Mouse (Mus musculus): ENCODE data around the gene Tcf12. TPM values are rescaled to one million over a fixed set of nuclear protein-coding genes. Genes with fewer than 3 reads are reported as not detected.
A peak's percentile ranks its signal among the peaks of the same experiment; 100 is the strongest.

Gene Tcf12
- polyA plus RNA-seq, 1 experiment from 2014 or later, result 43.6 TPM

DNA sequence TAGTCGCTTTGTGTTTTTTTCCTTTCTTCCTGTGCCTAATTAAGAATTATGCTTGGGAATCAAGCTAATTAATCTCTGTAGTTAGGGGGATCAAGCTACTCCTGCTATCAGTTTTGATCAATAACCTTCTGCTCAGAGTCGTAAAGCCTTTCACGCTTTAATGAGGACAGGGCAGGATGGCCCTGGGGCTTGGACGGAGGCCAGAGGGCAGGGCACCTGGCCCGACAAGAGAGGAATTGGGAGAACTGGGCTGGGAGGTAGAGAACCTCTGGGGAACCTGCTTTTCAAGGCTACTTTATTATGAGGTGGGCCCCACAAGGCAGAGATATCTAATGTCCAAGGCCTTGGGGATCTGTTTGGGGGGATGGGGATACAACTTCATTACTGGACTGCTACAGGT lies 274.3 kb downstream of the Tcf12 start:
- Histone ChIP-seq H3K4me2 (ENCODE audit: low read depth, low read length) (no peak overlapping the region), H3K9me3 (replicated peaks; ENCODE audit: control insufficient read depth, low read length) (no peaks in the 10 kb centered on the region), H3K4me3 (replicated peaks; ENCODE audit: low read length) (no peak overlapping the region), H3K36me3 (ENCODE audit: control insufficient read depth, insufficient read depth, low read length) (no peaks in the 10 kb centered on the region; the same call in 1 of the 2 replicates), H3K27me3 (ENCODE audit: control insufficient read depth, insufficient read depth, low read length) (no peaks in the 10 kb centered on the region), H3K9ac (ENCODE audit: low read length) (no peak overlapping the region), H3K4me1 (ENCODE audit: control insufficient read depth, insufficient read depth, low read length) (peaks cover 12% of the 10 kb centered on the region; the same call in 1 of the 2 replicates), H3K27ac (ENCODE audit: low read length) (no peak overlapping the region)
- no peak for ATAC-seq (ENCODE audit: insufficient read depth, low FRiP score)
- WGBS, result 37% methylated on average over 5 of the region's 5 CpGs

DNA sequence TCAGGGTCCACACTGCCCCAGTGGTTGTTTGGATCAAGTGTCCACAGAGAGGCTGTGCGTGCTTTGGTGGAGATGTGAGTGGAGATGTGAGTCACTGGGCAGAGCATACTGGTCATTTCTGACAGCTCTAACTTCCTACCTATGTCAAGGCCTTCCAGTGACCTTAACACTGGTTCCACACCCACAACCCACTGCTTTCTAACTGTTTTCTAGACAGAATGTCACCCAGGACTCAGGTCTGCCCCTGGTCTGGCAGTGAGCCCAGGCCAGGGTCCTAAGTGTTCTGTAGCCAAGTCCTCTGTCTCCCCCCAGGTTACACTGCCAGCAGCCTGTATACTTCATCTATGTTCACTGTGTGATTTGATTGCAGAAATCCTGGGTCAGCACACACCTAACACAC lies 275.3 kb downstream of the Tcf12 start:
- H3K36me3 ChIP-seq (ENCODE audit: control insufficient read depth, insufficient read depth, low read length), result no peaks in the 10 kb centered on the region
- H3K27ac ChIP-seq (ENCODE audit: low read length), result no peak overlapping the region
- H3K9ac ChIP-seq (ENCODE audit: low read length), result no peak overlapping the region
- ATAC-seq (ENCODE audit: insufficient read depth, low FRiP score), result no peak
- H3K4me3 ChIP-seq (replicated peaks; ENCODE audit: low read length), result no peak overlapping the region
- no peak overlapping the region for H3K4me2 ChIP-seq (ENCODE audit: low read depth, low read length)
- WGBS, result 85% methylated on average over 1 of the region's 1 CpGs
- H3K27me3 ChIP-seq (ENCODE audit: control insufficient read depth, insufficient read depth, low read length), result no peaks in the 10 kb centered on the region
- no peaks in the 10 kb centered on the region for H3K9me3 ChIP-seq (replicated peaks; ENCODE audit: control insufficient read depth, low read length)
- peaks cover 16% of the 10 kb centered on the region; the same call in 1 of the 2 replicates for H3K4me1 ChIP-seq (ENCODE audit: control insufficient read depth, insufficient read depth, low read length)

DNA sequence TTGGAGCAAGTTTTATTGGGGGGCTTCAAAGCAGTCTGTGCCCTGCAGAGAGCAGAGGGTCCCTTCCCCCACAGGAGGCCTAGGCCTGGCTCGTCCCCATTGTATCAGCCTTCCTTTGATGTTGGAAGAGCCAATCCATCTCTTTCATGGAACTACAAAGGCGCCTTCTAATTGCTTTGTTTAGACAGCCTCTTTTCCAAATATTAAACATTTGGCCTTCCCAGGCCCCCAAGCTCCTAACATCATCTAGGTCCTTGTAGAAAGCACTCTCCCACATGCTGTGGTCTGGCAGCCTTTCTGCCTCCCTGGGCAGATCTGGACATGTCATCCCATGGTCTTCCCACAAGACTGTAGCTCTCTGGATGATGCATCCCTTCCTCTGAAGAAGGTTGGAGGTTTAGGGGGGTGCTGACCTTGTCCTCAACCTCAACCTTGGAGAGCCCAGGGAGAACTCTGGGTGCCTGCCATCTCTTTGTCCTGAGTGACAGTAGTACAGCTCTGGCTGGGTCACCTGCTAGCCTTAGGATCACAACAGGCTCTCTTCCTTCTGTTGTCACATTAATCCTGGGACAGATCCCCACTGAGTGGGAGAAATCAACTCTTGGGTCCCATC lies 276.4 kb downstream of the Tcf12 start:
- H3K4me3 ChIP-seq (replicated peaks; ENCODE audit: low read length), result no peak overlapping the region
- H3K9me3 ChIP-seq (replicated peaks; ENCODE audit: control insufficient read depth, low read length), result no peaks in the 10 kb centered on the region
- no peaks in the 10 kb centered on the region for H3K36me3 ChIP-seq (ENCODE audit: control insufficient read depth, insufficient read depth, low read length)
- H3K4me2 ChIP-seq (ENCODE audit: low read depth, low read length), result no peak overlapping the region
- ATAC-seq (ENCODE audit: insufficient read depth, low FRiP score), result no peak
- 19% methylated on average over 2 of the region's 2 CpGs for WGBS
- H3K27me3 ChIP-seq (ENCODE audit: control insufficient read depth, insufficient read depth, low read length), result no peaks in the 10 kb centered on the region
- H3K27ac ChIP-seq (ENCODE audit: low read length), result no peak overlapping the region
- H3K4me1 ChIP-seq (ENCODE audit: control insufficient read depth, insufficient read depth, low read length), result peaks cover 16% of the 10 kb centered on the region; the same call in 1 of the 2 replicates
- no peak overlapping the region for H3K9ac ChIP-seq (ENCODE audit: low read length)

DNA sequence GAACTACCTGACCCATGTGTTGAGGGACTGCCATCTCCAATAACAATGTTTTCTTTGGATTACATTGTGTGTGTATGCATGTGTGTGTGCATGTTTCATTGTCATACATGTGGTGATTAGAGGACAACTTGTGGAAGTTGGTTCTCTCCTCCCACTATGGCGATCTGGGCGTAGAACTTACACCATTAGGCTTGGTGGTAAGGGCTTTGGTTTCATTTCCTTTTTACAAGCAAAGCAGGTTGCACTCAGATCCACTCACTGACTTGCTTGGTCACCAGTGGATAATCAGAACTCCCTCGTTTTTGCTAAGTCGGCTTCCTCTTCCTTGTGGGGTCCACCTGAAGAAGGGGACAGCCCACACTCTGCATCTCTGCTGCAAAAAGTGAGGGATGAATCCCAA lies 277.0 kb downstream of the Tcf12 start:
- WGBS, result 52% methylated on average over 4 of the region's 4 CpGs
- H3K27me3 ChIP-seq (ENCODE audit: control insufficient read depth, insufficient read depth, low read length), result no peaks in the 10 kb centered on the region
- no peaks in the 10 kb centered on the region for H3K36me3 ChIP-seq (ENCODE audit: control insufficient read depth, insufficient read depth, low read length)
- H3K4me1 ChIP-seq (ENCODE audit: control insufficient read depth, insufficient read depth, low read length), result peaks cover 16% of the 10 kb centered on the region; the same call in 1 of the 2 replicates
- no peaks in the 10 kb centered on the region for H3K9me3 ChIP-seq (replicated peaks; ENCODE audit: control insufficient read depth, low read length)
- no peak overlapping the region for H3K4me2 ChIP-seq (ENCODE audit: low read depth, low read length)
- no peak for ATAC-seq (ENCODE audit: insufficient read depth, low FRiP score)
- H3K27ac ChIP-seq (ENCODE audit: low read length), result no peak overlapping the region
- no peak overlapping the region for H3K9ac ChIP-seq (ENCODE audit: low read length)
- H3K4me3 ChIP-seq (replicated peaks; ENCODE audit: low read length), result no peak overlapping the region

DNA sequence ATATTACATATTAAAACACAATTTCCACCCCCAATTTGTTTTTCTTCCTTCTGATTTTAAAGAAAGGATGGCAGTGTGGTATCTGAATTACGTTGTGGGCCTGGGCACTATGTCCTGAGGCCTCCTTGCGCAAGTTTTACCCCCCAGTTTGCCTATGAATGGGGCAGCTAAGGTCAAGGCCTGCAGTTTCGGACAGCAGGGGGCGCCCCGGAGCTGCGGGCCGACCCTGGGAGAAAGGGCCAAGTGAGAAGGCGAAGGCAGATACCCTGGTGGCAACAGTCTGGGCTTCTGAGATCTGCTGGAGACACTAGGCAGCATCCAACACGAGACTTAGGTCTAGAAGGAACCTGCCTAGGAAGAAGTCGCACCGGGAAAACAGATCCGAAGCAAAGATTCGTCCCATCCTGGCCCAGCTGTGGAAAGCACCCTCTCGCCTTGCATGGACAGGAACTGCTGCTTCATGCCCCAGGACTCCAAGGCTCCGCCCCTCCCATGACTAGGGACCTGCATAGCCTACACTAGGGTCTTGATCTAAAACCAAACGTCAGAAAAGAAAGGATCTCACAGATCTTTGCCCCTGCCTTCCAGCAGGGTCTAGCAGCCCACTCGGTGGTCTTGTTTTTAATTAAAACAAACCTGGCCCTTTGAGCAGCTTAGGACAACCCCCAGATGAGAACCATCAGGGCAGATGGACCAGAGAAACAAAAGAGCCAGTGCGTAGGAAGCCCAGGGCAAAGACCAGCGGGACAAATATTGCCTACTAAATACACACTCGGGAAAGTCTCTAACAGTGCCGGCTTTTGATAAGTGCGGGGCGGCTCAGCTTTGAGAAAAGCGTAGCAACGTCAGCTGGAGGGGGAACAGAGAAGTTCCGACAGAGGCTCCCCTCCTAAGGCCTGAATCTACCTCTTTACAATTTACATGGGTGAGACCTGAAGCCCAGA lies 279.6 kb downstream of the Tcf12 start:
- H3K4me1 ChIP-seq (ENCODE audit: control insufficient read depth, insufficient read depth, low read length), result peaks cover 16% of the 10 kb centered on the region; the same call in 1 of the 2 replicates
- no peaks in the 10 kb centered on the region for H3K27me3 ChIP-seq (ENCODE audit: control insufficient read depth, insufficient read depth, low read length)
- H3K9ac ChIP-seq (ENCODE audit: low read length), result no peak overlapping the region; the same call in 1 of the 2 replicates
- H3K4me2 ChIP-seq (ENCODE audit: low read depth, low read length), result peak overlapping the region; percentile 36
- H3K9me3 ChIP-seq (replicated peaks; ENCODE audit: control insufficient read depth, low read length), result no peaks in the 10 kb centered on the region
- WGBS, result 44% methylated on average over 26 of the region's 26 CpGs
- H3K4me3 ChIP-seq (replicated peaks; ENCODE audit: low read length), result no peak overlapping the region
- no peaks in the 10 kb centered on the region for H3K36me3 ChIP-seq (ENCODE audit: control insufficient read depth, insufficient read depth, low read length)
- no peak overlapping the region for H3K27ac ChIP-seq (ENCODE audit: low read length)
- peak; percentile 68; the same call in 1 of the 2 replicates for ATAC-seq (ENCODE audit: insufficient read depth, low FRiP score)

DNA sequence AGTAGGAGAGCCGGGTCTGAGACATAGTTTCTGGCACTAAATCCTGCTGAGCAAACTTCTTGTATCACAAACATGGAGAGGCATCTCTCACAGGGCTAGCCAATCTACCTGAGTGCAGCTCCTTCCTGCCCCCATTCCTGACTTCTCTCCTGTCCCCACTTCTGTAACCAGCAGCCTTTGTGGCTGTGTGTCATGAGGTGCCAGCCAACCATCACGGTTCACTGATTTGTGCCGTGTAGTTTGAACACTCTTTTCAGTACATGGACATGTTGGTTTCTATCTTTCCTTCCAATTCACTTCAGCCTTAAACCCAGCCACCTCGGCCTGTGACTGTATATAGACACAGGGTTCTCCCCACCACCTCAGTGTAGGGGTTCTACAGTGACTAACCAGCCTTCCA lies 280.7 kb downstream of the Tcf12 start:
- H3K4me2 ChIP-seq (ENCODE audit: low read depth, low read length), result no peak overlapping the region
- WGBS, result 79% methylated on average over 4 of the region's 4 CpGs
- H3K4me1 ChIP-seq (ENCODE audit: control insufficient read depth, insufficient read depth, low read length), result peaks cover 19% of the 10 kb centered on the region; the same call in 1 of the 2 replicates
- H3K9ac ChIP-seq (ENCODE audit: low read length), result no peak overlapping the region
- H3K27me3 ChIP-seq (ENCODE audit: control insufficient read depth, insufficient read depth, low read length), result no peaks in the 10 kb centered on the region
- no peak overlapping the region for H3K4me3 ChIP-seq (replicated peaks; ENCODE audit: low read length)
- no peaks in the 10 kb centered on the region for H3K36me3 ChIP-seq (ENCODE audit: control insufficient read depth, insufficient read depth, low read length)
- no peak for ATAC-seq (ENCODE audit: insufficient read depth, low FRiP score)
- no peak overlapping the region for H3K27ac ChIP-seq (ENCODE audit: low read length)
- H3K9me3 ChIP-seq (replicated peaks; ENCODE audit: control insufficient read depth, low read length), result no peaks in the 10 kb centered on the region

DNA sequence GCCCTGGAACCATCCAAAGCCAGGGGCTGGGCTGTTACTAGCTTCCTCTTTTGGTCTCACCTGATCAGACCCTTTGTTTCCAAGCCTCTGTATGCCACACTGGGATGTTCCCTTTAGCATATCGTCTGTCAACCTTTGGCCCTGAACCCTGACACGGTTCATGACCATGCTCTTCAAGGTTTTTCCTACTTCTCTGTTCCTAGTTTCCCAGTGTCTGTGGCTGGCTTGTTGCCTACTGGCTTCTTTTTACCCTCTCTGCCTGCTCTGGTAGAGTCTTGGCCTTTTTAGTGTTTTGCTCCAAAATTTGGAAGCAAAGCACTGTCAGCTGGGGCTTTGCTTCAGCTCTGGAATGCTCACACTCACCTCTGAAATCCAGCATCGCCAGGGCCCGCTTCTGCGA lies 281.3 kb downstream of the Tcf12 start:
- ATAC-seq (ENCODE audit: insufficient read depth, low FRiP score), result no peak
- 71% methylated on average over 5 of the region's 5 CpGs for WGBS
- Histone ChIP-seq H3K9me3 (replicated peaks; ENCODE audit: control insufficient read depth, low read length) (no peaks in the 10 kb centered on the region), H3K9ac (ENCODE audit: low read length) (no peak overlapping the region), H3K4me3 (replicated peaks; ENCODE audit: low read length) (no peak overlapping the region), H3K4me2 (ENCODE audit: low read depth, low read length) (no peak overlapping the region), H3K27me3 (ENCODE audit: control insufficient read depth, insufficient read depth, low read length) (no peaks in the 10 kb centered on the region), H3K4me1 (ENCODE audit: control insufficient read depth, insufficient read depth, low read length) (peaks cover 14% of the 10 kb centered on the region; the same call in 1 of the 2 replicates), H3K27ac (ENCODE audit: low read length) (no peak overlapping the region), H3K36me3 (ENCODE audit: control insufficient read depth, insufficient read depth, low read length) (no peaks in the 10 kb centered on the region)

DNA sequence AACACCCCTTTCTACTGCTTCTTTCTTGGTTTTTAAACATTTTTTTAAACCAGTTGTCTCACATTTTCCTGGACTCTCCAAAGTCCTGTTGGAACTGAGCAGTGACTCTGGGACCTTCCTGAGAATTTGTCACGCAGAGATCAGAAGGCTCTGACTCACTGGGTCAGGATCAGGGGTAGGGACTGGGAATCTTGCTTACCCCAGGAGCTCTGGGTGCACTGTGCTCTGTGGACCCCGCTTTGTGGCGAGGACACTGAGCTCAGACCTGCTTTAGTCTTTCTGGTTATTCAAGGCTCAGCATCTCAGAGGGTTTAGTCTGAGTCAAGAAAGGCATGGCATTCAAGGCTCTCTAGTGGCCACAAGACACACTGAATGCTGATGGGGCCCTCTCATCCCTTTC lies 281.9 kb downstream of the Tcf12 start:
- H3K4me2 ChIP-seq (ENCODE audit: low read depth, low read length), result no peak overlapping the region
- WGBS, result 80% methylated on average over 3 of the region's 3 CpGs
- H3K9me3 ChIP-seq (replicated peaks; ENCODE audit: control insufficient read depth, low read length), result no peaks in the 10 kb centered on the region
- no peak for ATAC-seq (ENCODE audit: insufficient read depth, low FRiP score)
- no peaks in the 10 kb centered on the region for H3K27me3 ChIP-seq (ENCODE audit: control insufficient read depth, insufficient read depth, low read length)
- no peaks in the 10 kb centered on the region for H3K36me3 ChIP-seq (ENCODE audit: control insufficient read depth, insufficient read depth, low read length)
- no peak overlapping the region for H3K9ac ChIP-seq (ENCODE audit: low read length)
- H3K4me1 ChIP-seq (ENCODE audit: control insufficient read depth, insufficient read depth, low read length), result 0 out of 2 replicates have a peak, but pooled peaks cover 8% of the 10 kb centered on the region
- H3K27ac ChIP-seq (ENCODE audit: low read length), result no peak overlapping the region
- no peak overlapping the region for H3K4me3 ChIP-seq (replicated peaks; ENCODE audit: low read length)

DNA sequence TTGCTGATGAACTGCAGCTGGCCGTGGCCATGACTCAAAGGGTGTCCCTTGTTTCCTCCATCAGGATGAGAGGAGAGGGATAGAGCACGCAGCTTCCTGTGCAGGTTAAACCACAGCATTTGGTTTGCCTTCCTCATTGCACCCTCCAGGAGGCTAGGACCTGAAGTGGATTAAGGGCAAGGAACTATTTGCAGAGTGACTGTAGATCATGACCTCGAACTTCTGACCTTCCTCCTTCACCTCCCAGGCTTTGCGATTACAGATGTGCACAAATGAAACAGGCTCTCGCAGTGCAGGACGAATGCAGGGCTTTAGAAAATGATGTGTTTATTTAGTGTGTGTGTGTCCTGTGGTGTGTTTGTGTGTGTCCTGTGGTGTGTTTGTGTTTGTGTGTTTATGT lies 282.5 kb downstream of the Tcf12 start:
- Histone ChIP-seq H3K27ac (ENCODE audit: low read length) (no peak overlapping the region), H3K4me1 (ENCODE audit: control insufficient read depth, insufficient read depth, low read length) (0 out of 2 replicates have a peak, but pooled peaks cover 7% of the 10 kb centered on the region), H3K27me3 (ENCODE audit: control insufficient read depth, insufficient read depth, low read length) (no peaks in the 10 kb centered on the region), H3K36me3 (ENCODE audit: control insufficient read depth, insufficient read depth, low read length) (no peaks in the 10 kb centered on the region), H3K9me3 (replicated peaks; ENCODE audit: control insufficient read depth, low read length) (no peaks in the 10 kb centered on the region), H3K4me3 (replicated peaks; ENCODE audit: low read length) (no peak overlapping the region), H3K9ac (ENCODE audit: low read length) (no peak overlapping the region), H3K4me2 (ENCODE audit: low read depth, low read length) (no peak overlapping the region)
- no peak for ATAC-seq (ENCODE audit: insufficient read depth, low FRiP score)
- whole genome bisulfite sequencing, result 47% methylated on average over 6 of the region's 6 CpGs

Data from stomach, embryonic 16.5 days (tissue).